Mouse (Mus musculus): ENCODE data around the gene Erf.

Gene Erf

DNA sequence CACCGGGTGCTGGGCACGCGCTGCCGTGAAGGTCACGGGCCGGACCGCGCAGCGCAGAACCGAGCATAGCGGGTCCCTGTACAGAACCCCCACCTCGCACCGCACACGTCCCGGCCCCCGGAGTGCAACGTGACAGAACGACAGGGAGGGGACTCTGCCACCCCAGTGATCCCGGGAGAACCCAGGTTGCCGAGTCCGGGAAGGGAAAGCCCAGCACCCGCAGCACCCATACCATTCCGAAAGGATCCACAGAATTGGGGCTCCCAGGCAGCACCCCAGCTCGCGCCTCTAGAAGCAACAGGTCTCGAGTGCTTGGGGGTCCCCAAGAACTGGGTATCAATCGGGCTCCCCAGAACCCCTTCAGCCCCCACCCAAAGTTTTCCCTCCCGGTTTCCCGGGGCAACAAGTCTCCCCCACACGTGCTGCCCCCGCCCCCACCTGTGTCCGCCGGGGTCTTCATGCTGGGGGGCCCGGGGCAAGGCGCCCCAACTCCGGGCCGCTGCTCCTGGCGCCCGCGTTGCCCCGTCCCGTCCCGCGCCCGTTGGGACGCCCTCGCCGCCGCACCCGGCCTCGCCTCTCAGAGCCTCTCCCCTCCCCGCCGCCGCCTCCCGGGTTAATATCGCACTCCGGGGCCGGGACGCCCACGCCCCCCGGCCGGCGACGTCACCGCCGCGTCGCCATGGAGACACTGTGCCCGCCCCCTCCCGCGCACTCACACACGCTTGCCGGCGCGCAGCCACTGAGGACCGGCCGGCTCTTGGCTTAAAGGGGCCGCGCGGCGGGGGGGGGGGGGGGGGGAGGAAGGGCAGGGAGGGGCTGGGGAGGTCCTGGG, at the start of gene Erf:
Gene Erf, minus strand, starts transcription at position 621 of the 832 bp plus-strand sequence.
- DNase-seq, result peak; percentile 96

DNA sequence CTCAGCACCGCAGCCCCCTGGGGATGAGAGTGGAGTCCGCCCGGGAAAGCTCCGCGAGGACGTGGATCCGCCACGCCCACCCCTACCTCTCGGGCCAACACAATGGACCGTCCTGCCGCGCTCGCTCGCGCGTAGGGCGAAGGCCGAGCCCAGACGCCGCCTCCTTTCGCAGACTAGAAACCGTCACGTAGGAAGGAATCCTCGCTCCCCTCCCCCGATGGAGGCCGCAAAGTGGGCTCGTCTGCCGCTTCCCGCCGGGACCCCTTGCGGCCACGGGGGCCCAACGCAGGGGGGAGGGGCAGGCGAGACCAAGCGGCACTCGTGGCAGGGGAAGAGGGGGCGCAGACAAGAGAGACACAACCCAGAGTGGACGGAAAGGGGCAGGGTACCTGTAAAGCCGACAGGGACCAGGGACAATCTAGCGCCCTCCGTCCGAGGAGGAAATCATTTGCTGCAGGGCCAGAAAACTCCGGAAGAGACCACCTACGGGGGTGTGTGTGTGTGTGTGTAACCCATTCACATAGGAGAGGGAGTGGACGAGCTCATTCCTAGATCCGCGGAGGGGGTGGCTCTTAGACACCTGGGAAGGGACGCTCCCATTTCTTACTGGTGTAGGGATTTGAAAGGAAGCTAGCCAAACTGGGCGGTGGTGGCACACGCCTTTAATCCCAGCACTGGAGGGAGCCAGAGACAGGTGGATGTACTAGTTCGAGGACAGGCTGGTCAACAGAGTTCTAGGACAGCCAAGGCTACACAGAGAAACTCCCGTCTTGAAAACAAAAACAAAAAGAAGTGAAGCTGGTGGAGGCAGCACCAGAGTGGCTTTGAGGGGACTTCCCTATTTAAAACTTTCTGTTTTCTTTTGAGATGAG, 47.1 kb upstream of the Erf start, which contains the start of gene Pafah1b3:
Gene Pafah1b3, minus strand, starts transcription at position 533 of the 872 bp plus-strand sequence.
- DNase-seq, result peak; percentile 91

- peak; percentile 77 for DNase-seq
These were observed 46.4 kb upstream of the Erf start for GRCm38 (mm10) chr7:25296945-25297453.

DNA sequence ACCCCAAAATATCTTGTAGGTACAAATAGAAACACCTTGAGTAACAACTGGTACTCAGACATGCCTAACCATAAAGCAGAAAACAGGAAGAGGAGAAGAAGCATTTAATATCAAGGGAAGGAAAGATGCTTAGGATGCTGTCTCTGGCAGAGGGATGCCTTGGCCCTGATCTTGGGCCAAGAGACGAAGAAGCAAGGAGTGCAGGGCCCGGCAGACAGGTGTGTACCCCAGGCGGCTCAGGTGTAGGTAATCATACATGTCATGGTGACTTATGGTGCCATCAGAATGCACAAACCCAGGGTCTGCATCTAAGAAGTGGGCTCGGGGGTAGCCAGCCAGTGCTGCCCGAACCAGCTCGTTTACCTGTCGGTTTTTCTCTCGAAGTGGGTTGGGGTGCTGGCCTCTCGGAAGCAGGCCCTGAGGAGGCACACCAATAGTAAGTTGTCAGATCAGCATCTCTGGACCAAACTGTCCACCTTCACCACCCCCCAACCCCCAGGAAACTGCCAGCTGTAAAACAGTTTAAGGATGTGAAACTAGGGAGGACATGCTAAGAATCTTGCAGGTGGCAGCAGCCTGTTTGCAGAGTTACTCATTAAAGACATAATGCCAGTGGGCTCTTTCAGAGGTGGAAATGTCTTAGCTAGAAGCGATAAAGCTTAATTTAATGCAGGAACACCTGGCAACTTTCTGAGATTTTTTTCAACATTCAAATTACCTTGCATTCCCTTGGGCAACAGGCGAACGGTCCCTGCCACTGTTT, 44.6 kb upstream of the Erf start:
- no peak for DNase-seq

- DNase-seq, result no peak
These were observed 43.9 kb upstream of the Erf start for GRCm38 (mm10) chr7:25294495-25294894.

DNA sequence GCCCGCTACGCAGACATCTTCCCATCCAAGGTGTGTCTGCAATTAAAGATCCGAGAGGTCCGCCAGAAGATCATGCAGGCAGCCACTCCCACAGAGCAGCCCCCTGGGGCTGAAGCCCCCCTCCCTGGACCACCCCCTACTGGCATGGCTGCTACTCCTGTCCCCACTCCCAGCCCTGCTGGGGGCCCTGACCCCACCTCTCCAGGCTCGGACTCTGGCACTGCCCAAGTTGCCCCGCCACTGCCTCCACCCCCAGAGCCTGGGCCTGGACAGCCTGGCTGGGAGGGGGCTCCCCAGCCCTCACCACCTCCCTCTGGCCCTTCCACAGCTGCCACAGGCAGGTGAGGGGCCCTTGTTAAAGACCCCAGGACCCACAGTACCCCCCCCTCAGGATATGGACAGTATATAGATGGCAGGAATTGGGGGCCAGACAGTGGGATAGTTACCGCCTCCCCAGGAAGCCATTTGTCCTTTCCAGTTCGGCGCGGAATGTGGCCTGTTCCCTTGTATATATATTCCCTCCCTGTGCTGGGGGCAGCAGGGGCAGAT, 42.7 kb upstream of the Erf start:
- DNase-seq, result no peak

GRCm38 (mm10) chr7:25292107-25292506, 41.5 kb upstream of the Erf start:
- no peak for DNase-seq

GRCm38 (mm10) chr7:25290911-25291310, 40.4 kb upstream of the Erf start:
- no peak for DNase-seq

DNA sequence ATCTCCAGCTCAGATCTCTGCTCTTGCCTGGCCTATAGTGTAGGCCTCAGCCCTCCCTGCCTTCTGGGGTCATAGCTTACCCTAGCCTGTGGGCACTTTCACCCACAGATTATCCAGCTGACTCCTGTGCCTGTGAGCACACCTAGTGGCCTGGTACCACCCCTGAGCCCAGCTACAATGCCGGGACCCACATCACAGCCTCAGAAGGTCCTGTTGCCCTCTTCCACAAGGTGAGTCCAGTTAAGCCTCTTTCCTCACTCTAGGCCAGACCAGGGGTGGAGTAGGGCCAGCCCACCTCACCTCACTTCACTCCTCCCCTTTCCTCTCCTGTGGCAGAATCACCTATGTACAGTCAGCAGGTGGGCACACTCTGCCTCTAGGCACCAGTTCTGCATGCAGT, 39.9 kb upstream of the Erf start:
- DNase-seq, result no peak

GRCm38 (mm10) chr7:25289925-25290324, 39.4 kb upstream of the Erf start:
- DNase-seq, result no peak

GRCm38 (mm10) chr7:25288721-25289120, 38.2 kb upstream of the Erf start:
- DNase-seq, result no peak

- no peak for DNase-seq
These were observed 37.5 kb upstream of the Erf start for GRCm38 (mm10) chr7:25288011-25288410.

DNA sequence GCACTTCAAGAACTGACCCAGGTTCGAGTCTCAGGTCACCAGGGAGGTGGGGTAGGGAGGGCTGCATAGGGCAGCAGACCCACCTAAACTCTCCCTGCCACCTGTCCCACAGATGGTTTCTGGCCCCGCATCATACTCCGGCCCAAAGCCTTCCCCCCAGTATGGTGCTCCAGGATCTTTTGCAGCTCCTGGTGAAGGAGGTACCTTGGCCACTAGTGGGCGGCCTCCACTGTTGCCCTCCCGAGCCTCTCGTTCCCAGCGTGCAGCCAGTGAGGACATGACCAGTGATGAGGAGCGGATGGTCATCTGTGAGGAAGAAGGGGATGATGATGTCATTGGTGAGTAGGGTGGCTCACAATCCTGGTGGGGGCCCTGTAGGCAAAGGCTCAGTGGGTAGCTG, 36.4 kb upstream of the Erf start:
- DNase-seq, result no peak

GRCm38 (mm10) chr7:25285511-25286238, 35.1 kb upstream of the Erf start:
- no peak for DNase-seq

DNA sequence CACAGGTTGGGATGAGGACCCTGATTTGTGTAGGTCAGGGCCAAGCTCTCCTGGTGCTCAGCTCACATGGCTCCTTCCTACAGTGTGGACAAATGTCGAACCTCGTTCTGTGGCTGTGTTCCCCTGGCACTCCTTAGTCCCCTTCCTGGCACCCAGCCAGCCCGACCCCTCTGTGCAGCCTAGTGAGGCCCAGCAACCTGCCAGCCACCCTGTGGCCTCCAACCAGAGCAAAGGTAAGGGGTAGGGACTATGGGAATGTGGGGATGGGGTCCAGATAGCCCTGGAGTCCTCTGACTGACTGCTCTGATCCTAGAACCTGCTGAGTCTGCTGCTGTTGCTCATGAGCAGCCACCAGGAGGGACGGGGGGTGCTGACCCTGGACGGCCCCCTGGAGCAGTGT, 34.2 kb upstream of the Erf start:
- DNase-seq, result no peak

DNA sequence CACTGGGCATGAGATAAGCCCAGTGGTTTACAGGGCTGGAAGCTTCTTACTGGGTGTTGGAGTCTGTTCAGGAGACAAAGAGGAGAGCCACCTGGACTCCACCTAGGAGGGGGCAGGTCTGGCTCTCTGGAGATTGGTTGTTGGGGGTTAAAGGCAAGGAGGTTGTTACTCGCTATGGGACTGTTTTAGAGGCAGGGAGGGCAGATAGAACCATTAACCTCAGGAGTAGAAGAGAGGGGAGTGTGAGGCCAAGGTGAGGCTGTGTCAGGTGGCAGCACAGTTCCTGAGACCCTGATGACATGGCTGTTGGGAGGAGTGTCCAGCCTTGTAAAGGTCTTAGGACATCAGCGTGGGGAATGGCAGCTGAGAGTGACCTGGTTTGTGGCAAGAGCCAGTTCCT, 33.6 kb upstream of the Erf start:
- no peak for DNase-seq

DNA sequence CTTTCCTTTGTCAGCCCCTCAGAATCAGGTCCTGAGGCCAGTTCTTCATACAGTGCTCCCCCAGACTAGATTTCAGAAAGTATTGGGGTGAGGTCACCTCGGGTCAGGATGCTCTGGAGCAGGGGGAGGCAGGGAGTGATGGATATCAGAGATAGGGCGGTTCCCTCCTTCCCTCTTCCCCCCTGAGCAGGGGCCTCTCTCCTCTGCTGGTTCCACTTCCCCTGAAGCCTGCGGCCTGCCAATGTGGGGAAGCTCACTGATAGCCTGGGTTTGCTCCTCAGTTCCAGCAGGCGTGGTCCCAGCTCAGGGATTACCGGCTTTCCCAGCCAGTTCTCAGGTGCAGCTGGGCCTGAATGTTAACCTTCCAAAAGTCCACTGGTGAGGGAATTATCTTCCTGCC, 33.1 kb upstream of the Erf start:
- DNase-seq, result no peak

DNA sequence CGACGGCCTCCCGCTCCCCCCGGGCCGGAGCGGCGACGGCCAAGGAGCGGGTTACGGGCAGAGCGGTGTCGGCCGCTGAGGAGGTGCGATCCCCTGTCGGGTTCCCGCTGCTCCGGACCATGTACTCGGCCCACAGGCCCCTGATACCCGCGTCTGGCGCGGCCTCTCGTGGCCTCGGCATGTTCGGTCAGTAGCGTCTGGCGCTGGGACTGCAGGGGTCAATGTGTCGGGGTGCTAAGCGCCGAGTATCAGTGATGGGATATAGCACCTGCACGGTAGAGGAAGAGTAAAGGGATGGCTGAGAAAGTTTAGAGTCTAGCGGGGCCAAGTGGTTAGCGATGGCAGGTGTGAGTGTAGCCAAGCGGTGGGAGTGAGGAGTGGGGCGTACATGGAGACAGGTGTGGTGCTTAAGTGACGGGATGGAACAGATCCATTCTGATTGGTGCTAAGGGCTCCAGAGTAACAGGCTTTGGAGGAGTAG, 32.2 kb upstream of the Erf start:
- DNase-seq, result peak; percentile 57

- peak; percentile 99 for DNase-seq
These were observed 31.4 kb upstream of the Erf start for GRCm38 (mm10) chr7:25281734-25282601.

DNA sequence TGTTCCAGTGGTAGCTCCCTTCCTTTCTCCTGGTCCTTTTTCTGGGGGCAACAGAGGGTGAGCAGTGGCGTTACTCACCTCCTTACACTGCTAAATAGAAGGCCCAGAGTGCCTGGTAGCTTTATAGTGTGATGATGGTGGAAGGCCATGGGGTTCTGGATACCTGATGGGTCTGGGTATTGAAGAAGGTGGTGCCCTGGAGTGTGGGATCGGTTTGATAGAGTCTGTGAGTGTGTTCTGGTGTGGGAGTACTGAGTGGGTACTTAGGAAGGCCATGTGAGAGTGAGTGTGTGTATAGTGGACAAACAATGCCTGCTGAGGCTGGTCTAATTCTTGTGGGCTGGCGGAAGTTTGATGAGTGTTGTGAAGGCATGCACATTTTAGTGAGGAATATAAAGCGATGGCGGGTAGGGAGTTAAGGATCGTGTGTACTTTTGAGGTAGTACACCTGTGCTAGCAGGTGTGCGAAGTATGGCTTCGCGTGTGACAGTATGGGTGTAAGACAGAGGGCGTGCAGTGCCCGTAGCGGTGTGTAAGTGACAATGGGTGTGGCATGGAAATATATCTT, 30.7 kb upstream of the Erf start:
- DNase-seq, result no peak

Data from thymus, postnatal 14 days (tissue).